Mouse (Mus musculus) kidney, embryonic 16.5 days (tissue): ENCODE data around the gene Erlin1. TPM values are rescaled to one million over a fixed set of nuclear protein-coding genes. Genes with fewer than 3 reads are reported as not detected.

Experiments used
- ATAC-seq: fragments of 200-750 bp; cut with Nextera tagmentation; 2 replicates; pipeline ENCODE4 v1.8.0; 2017; ENCODE audit warnings: moderate TSS enrichment; ENCODE audit not compliant: low FRiP score, low TSS enrichment
- H3K27ac ChIP-seq: fragments of 300-500 bp; sonication (generic); 2 replicates; pipeline ENCODE4 v1.5.1; 2014; ENCODE audit warnings: low read length
- H3K27me3 ChIP-seq: fragments of 300-500 bp; sonication (generic); 2 replicates; pipeline ENCODE4 v1.6.1; 2014; ENCODE audit warnings: low read length, control low read depth, mixed read lengths; ENCODE audit not compliant: insufficient read depth
- H3K36me3 ChIP-seq: fragments of 300-500 bp; sonication (generic); 2 replicates; pipeline ENCODE4 v1.6.1; 2014; ENCODE audit warnings: low read length, control low read depth, mixed read lengths; ENCODE audit not compliant: insufficient read depth
- H3K4me1 ChIP-seq: fragments of 300-500 bp; sonication (generic); 2 replicates; pipeline ENCODE4 v1.6.1; 2014; ENCODE audit warnings: low read length, control low read depth, mixed read lengths; ENCODE audit not compliant: insufficient read depth
- H3K4me2 ChIP-seq: fragments of 300-500 bp; sonication (generic); replicated peaks from 2 replicates; pipeline ENCODE4 v1.6.1; 2014; ENCODE audit warnings: low read depth, low read length
- H3K4me3 ChIP-seq: fragments of 300-500 bp; sonication (generic); 2 replicates; pipeline ENCODE4 v1.5.1; 2014; ENCODE audit warnings: mild to moderate bottlenecking, low read length
- H3K9ac ChIP-seq: fragments of 300-500 bp; sonication (generic); replicated peaks from 2 replicates; pipeline ENCODE4 v1.6.1; 2014; ENCODE audit warnings: low read length
- H3K9me3 ChIP-seq: fragments of 300-500 bp; sonication (generic); 2 replicates; pipeline ENCODE4 v1.6.1; 2016; ENCODE audit warnings: low read length, control low read depth
- WGBS: fragments of 180-500 bp; shearing (Covaris S2); extraction: QIAGEN DNeasy Blood & Tissue Kit; methylation state at CpG from one replicate; pipeline ENCODE4 v1.1.7; 2014; 5-methylcytosine and 5-hydroxymethylcytosine counted together
- polyA plus RNA-seq: library from polyadenylated mRNA; unstranded; fragments of >200 nt; fragmentation: Nextera tagmentation; extraction: Ambion mirVana; gene quantifications from 2 replicates; pipeline ENCODE4 v1.2.1, GENCODE M21; 2015

Gene Erlin1
- polyA plus RNA-seq, 1 experiment from 2014 or later: 57.7 TPM

- no peaks in the 10 kb centered on the region for H3K9me3 ChIP-seq
- H3K4me1 ChIP-seq: no peaks in the 10 kb centered on the region
- no peaks in the 10 kb centered on the region for H3K27me3 ChIP-seq
- H3K4me2 ChIP-seq: no peak overlapping the region
- H3K27ac ChIP-seq: no peak overlapping the region
- H3K36me3 ChIP-seq: no peaks in the 10 kb centered on the region
- WGBS: 71% methylated on average over 15 of the region's 15 CpGs
- no peak overlapping the region for H3K9ac ChIP-seq
- H3K4me3 ChIP-seq: no peak overlapping the region
- no peak for ATAC-seq
Measured at GRCm38 (mm10) chr19:44008784-44009183, 60.8 kb downstream of the Erlin1 start.

GRCm38 (mm10) chr19:44007186-44007585 is 62.4 kb downstream of the Erlin1 start:
- no peaks in the 10 kb centered on the region for H3K36me3 ChIP-seq
- no peak overlapping the region for H3K4me2 ChIP-seq
- no peak overlapping the region for H3K9ac ChIP-seq
- H3K27ac ChIP-seq: no peak overlapping the region
- no peaks in the 10 kb centered on the region for H3K9me3 ChIP-seq
- no peaks in the 10 kb centered on the region for H3K4me1 ChIP-seq
- H3K27me3 ChIP-seq: no peaks in the 10 kb centered on the region
- H3K4me3 ChIP-seq: no peak overlapping the region
- 58% methylated on average over 12 of the region's 12 CpGs for WGBS
- ATAC-seq: no peak

- H3K27me3 ChIP-seq: no peaks in the 10 kb centered on the region
- no peaks in the 10 kb centered on the region for H3K9me3 ChIP-seq
- H3K27ac ChIP-seq: no peak overlapping the region
- no peak overlapping the region for H3K4me3 ChIP-seq
- no peak overlapping the region for H3K4me2 ChIP-seq
- no peaks in the 10 kb centered on the region for H3K4me1 ChIP-seq
- ATAC-seq: no peak
- no peak overlapping the region for H3K9ac ChIP-seq
- H3K36me3 ChIP-seq: no peaks in the 10 kb centered on the region
- 63% methylated on average over 4 of the region's 4 CpGs for WGBS
Measured at GRCm38 (mm10) chr19:44005025-44005424, 64.6 kb downstream of the Erlin1 start.

- H3K9ac ChIP-seq: no peak overlapping the region
- no peak overlapping the region for H3K27ac ChIP-seq
- no peaks in the 10 kb centered on the region for H3K36me3 ChIP-seq
- WGBS: 91% methylated on average over 2 of the region's 2 CpGs
- H3K4me1 ChIP-seq: no peaks in the 10 kb centered on the region
- no peak overlapping the region for H3K4me2 ChIP-seq
- no peak for ATAC-seq
- no peaks in the 10 kb centered on the region for H3K9me3 ChIP-seq
- H3K27me3 ChIP-seq: no peaks in the 10 kb centered on the region
- no peak overlapping the region for H3K4me3 ChIP-seq
Measured at GRCm38 (mm10) chr19:44004261-44004660, 65.3 kb downstream of the Erlin1 start.

- no peaks in the 10 kb centered on the region for H3K27me3 ChIP-seq
- no peak overlapping the region for H3K4me3 ChIP-seq
- no peaks in the 10 kb centered on the region for H3K9me3 ChIP-seq
- H3K9ac ChIP-seq: no peak overlapping the region
- no peak overlapping the region for H3K27ac ChIP-seq
- ATAC-seq: no peak
- no peak overlapping the region for H3K4me2 ChIP-seq
- H3K4me1 ChIP-seq: no peaks in the 10 kb centered on the region
- 80% methylated on average over 5 of the region's 5 CpGs for WGBS
- no peaks in the 10 kb centered on the region for H3K36me3 ChIP-seq
Measured at GRCm38 (mm10) chr19:44000720-44001119, 68.9 kb downstream of the Erlin1 start.

GRCm38 (mm10) chr19:44000061-44000460 is 69.5 kb downstream of the Erlin1 start:
- Histone ChIP-seq H3K4me1 (no peaks in the 10 kb centered on the region), H3K4me3 (no peak overlapping the region), H3K36me3 (no peaks in the 10 kb centered on the region), H3K27ac (no peak overlapping the region), H3K27me3 (no peaks in the 10 kb centered on the region), H3K9me3 (no peaks in the 10 kb centered on the region), H3K9ac (no peak overlapping the region), H3K4me2 (no peak overlapping the region)
- ATAC-seq: no peak
- 84% methylated on average over 1 of the region's 1 CpGs for WGBS

- no peak for ATAC-seq
- Histone ChIP-seq H3K4me3 (no peak overlapping the region), H3K9me3 (no peaks in the 10 kb centered on the region), H3K36me3 (no peaks in the 10 kb centered on the region), H3K9ac (no peak overlapping the region), H3K27me3 (no peaks in the 10 kb centered on the region), H3K4me2 (no peak overlapping the region), H3K27ac (no peak overlapping the region), H3K4me1 (no peaks in the 10 kb centered on the region)
- WGBS: 78% methylated on average over 11 of the region's 11 CpGs
Measured at GRCm38 (mm10) chr19:43998802-43999527, 70.6 kb downstream of the Erlin1 start.

GRCm38 (mm10) chr19:43998101-43998500 is 71.5 kb downstream of the Erlin1 start:
- no peaks in the 10 kb centered on the region for H3K36me3 ChIP-seq
- H3K4me3 ChIP-seq: no peak overlapping the region
- no peak overlapping the region for H3K4me2 ChIP-seq
- no peaks in the 10 kb centered on the region for H3K4me1 ChIP-seq
- ATAC-seq: no peak
- no peak overlapping the region for H3K9ac ChIP-seq
- 79% methylated on average over 10 of the region's 10 CpGs for WGBS
- no peak overlapping the region for H3K27ac ChIP-seq
- no peaks in the 10 kb centered on the region for H3K9me3 ChIP-seq
- H3K27me3 ChIP-seq: no peaks in the 10 kb centered on the region

GRCm38 (mm10) chr19:43995427-43995826 is 74.2 kb downstream of the Erlin1 start:
- Histone ChIP-seq H3K27ac (no peak overlapping the region), H3K27me3 (no peaks in the 10 kb centered on the region), H3K9ac (no peak overlapping the region), H3K36me3 (no peaks in the 10 kb centered on the region), H3K9me3 (no peaks in the 10 kb centered on the region), H3K4me3 (no peak overlapping the region), H3K4me1 (no peaks in the 10 kb centered on the region), H3K4me2 (no peak overlapping the region)
- ATAC-seq: no peak
- 88% methylated on average over 7 of the region's 7 CpGs for WGBS

GRCm38 (mm10) chr19:43992464-43992863 is 77.1 kb downstream of the Erlin1 start:
- no peak overlapping the region for H3K9ac ChIP-seq
- no peak overlapping the region for H3K27ac ChIP-seq
- H3K4me2 ChIP-seq: no peak overlapping the region
- H3K4me1 ChIP-seq: no peaks in the 10 kb centered on the region
- H3K27me3 ChIP-seq: no peaks in the 10 kb centered on the region
- H3K36me3 ChIP-seq: no peaks in the 10 kb centered on the region
- H3K9me3 ChIP-seq: no peaks in the 10 kb centered on the region
- H3K4me3 ChIP-seq: no peak overlapping the region
- 67% methylated on average over 4 of the region's 4 CpGs for WGBS
- no peak for ATAC-seq
